Mouse (Mus musculus) ES-Bruce4 (cell line): ENCODE data around the gene Slamf6. TPM values are rescaled to one million over a fixed set of nuclear protein-coding genes. Genes with fewer than 3 reads are reported as not detected.
"Not testable (repeated sequence)": the region's sequence is repeated elsewhere in the genome, so short reads cannot be mapped to it uniquely, and the experiment has no call there.

ENCODE experiments used
- H3K27ac ChIP-seq: 2 replicates; pipeline ENCODE4 v1.5.1; 2012; ENCODE audit warnings: low read length, inconsistent platforms; ENCODE audit not compliant: insufficient read depth
- H3K27me3 ChIP-seq: 2 replicates; pipeline ENCODE4 v1.6.1; 2012; ENCODE audit warnings: mild to moderate bottlenecking, low read length, inconsistent platforms; ENCODE audit not compliant: control insufficient read depth, poor library complexity, insufficient read depth, severe bottlenecking
- H3K36me3 ChIP-seq: 2 replicates; pipeline ENCODE4 v1.6.1; 2012; ENCODE audit warnings: inconsistent platforms, mild to moderate bottlenecking, low read length, moderate library complexity; ENCODE audit not compliant: control insufficient read depth, poor library complexity, insufficient read depth, severe bottlenecking
- H3K4me1 ChIP-seq: one replicate; pipeline ENCODE4 v1.8.1; 2011; ENCODE audit warnings: low read length; ENCODE audit not compliant: control insufficient read depth, insufficient read depth
- H3K4me3 ChIP-seq: 2 replicates; pipeline ENCODE4 v1.5.1; 2011; ENCODE audit warnings: low read depth, mild to moderate bottlenecking, low read length
- H3K9ac ChIP-seq: 2 replicates; pipeline ENCODE4 v1.6.1; 2012; ENCODE audit warnings: low read depth, mild to moderate bottlenecking, inconsistent platforms; ENCODE audit not compliant: poor library complexity, severe bottlenecking
- H3K9me3 ChIP-seq: replicated peaks from 2 replicates; pipeline ENCODE4 v1.6.1; 2012; ENCODE audit warnings: mild to moderate bottlenecking, low read length, inconsistent platforms; ENCODE audit not compliant: control insufficient read depth, poor library complexity, insufficient read depth, severe bottlenecking
- CTCF ChIP-seq: IDR thresholded peaks from one replicate; pipeline ENCODE4 v1.8.1; 2011; ENCODE audit warnings: low read depth, low read length
- EP300 ChIP-seq: IDR thresholded peaks from 2 replicates; pipeline ENCODE4 v1.6.1; 2011; ENCODE audit warnings: low read depth, low read length; ENCODE audit not compliant: insufficient read depth
- POLR2A ChIP-seq: IDR thresholded peaks from one replicate; pipeline ENCODE4 v1.8.1; 2011; ENCODE audit warnings: low read length; ENCODE audit not compliant: insufficient read depth
- polyA plus RNA-seq: library from polyadenylated mRNA; stranded (reverse); fragments of >200 nt; gene quantifications from 2 replicates; pipeline ENCODE4 v1.2.4, GENCODE M21; 2011; ENCODE audit warnings: low read depth; ENCODE audit not compliant: missing spikeins, insufficient read depth, insufficient read length

Slamf6 gene
- not detected in 2 replicates for polyA plus RNA-seq

DNA sequence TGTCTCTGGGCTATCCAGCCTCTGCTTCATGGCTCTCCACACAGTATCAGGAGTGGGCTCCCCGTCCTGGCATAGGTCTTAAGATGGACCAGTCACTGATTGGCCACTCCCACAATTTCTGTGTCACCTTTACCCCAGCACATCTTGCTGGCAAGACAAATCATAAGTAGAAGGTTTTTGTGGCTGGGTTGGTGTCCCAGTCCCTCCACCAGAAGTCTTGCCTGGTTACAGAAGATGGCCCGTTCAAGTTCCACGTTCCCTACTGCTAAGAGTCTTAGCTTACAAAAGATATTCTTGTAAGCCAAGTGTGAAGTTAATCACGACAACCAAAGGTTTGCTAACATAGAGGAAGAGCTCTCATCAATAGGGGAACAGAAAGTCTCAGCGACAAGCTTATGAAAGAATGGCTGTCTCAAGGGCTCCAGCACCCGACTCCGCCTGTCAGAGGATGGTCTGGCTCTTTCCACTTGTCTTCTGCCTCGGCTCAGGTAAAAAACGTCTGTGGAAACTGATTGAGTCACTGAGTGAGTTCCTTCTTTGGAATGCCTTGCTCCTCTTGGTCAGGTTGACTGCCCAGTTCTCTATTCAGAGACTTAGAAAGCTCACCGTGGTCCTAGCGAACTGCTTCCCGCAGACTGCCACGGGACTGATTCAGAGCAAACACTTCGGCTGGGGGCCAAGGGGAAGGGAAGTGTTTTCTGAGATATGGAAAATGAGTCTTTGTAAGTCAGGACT is at the start of gene Slamf6:
Gene Slamf6, plus strand, starts transcription at position 211 of the 735 bp plus-strand sequence.
- H3K27me3 ChIP-seq = no peaks in the 10 kb centered on the region
- H3K9me3 ChIP-seq = no peaks in the 10 kb centered on the region
- TF ChIP-seq EP300 = no peak
- no peak for TF ChIP-seq CTCF
- H3K9ac ChIP-seq = no peak within 1 kb of the TSS
- H3K4me1 ChIP-seq = no peaks in the 10 kb centered on the region
- H3K36me3 ChIP-seq = no peaks in the 10 kb centered on the region
- no peak within 1 kb of the TSS for H3K27ac ChIP-seq
- H3K4me3 ChIP-seq = no peak within 1 kb of the TSS

DNA sequence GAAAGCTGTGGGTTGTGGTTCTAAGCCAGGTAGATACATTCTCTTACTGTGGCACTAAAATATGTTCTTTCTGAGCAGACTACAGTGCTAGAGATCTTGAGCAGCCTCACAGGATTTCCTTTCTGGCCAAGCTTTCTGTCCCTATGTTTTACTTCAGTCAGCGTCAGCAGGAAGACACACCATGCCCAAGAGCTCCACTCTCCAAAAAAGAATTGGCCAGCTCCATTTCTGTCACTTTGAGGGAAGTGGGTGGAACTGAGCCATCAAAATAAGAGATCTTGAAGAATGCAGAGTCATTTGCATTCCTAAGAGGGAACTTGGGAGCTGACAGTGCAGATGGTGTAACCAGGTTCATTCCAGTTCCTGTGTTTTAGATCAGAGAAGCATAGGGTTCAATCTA is 30.3 kb upstream of the Slamf6 start:
- TF ChIP-seq CTCF (no peak), EP300 (no peak), POLR2A (no peak)
- Histone ChIP-seq H3K9me3 (peaks cover 6% of the 10 kb centered on the region), H3K4me3 (no peak overlapping the region), H3K36me3 (no peaks in the 10 kb centered on the region), H3K4me1 (no peaks in the 10 kb centered on the region), H3K9ac (no peak overlapping the region), H3K27ac (no peak overlapping the region), H3K27me3 (no peaks in the 10 kb centered on the region)

DNA sequence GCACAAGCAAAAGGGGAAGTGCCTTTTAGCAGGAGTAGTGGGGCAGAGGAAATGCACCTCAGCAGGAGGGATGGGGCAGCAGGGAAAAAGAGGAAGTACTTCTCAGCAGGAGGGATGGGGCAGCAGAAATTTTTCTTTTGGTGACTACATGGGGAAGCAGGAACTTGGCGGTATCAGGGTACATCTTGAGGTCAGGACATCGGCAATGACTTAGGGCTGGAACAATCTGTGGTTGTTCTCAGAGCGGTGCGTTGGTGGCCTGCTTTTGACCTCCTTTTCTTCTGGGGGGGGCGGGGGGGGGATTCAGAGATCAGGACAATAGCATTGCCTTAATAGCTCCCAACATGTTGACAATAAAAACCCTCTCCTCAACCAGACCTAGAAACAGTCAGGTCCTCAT is 22.0 kb upstream of the Slamf6 start, which contains the start of gene Gm10521:
Gene Gm10521, plus strand, starts transcription at position 301 of the 400 bp plus-strand sequence.
- not testable (repeated sequence) for H3K27ac ChIP-seq, H3K4me3 ChIP-seq, H3K36me3 ChIP-seq, H3K9ac ChIP-seq, H3K4me1 ChIP-seq, H3K27me3 ChIP-seq
- H3K9me3 ChIP-seq = peaks cover 34% of the 10 kb centered on the region

DNA sequence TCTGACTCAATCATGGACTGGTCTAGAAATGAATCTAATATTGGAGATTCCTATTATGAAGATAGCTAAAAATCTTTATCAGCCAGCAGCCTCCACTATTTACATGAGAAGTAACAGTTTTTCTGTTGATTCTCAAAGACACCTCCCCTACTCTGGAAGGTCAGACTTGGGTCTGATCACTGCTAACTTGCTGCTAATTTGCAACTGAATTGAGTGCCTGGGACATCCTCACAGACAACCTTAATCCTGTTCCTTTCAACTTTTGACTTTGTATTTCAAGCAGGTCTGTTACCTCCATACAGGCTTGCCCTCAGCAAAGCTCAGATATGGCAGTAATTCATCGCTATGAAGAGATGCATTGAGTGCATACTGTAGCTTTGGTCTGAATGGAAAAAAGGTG is 13.3 kb upstream of the Slamf6 start:
- peak overlapping the region; percentile 97 for H3K27ac ChIP-seq
- peaks cover 49% of the 10 kb centered on the region for H3K9me3 ChIP-seq
- H3K9ac ChIP-seq = no peak overlapping the region
- no peak for TF ChIP-seq POLR2A
- no peak for TF ChIP-seq EP300
- no peak for TF ChIP-seq CTCF
- no peaks in the 10 kb centered on the region for H3K27me3 ChIP-seq
- no peaks in the 10 kb centered on the region for H3K36me3 ChIP-seq
- no peak overlapping the region for H3K4me3 ChIP-seq
- H3K4me1 ChIP-seq = peaks cover 1% of the 10 kb centered on the region

DNA sequence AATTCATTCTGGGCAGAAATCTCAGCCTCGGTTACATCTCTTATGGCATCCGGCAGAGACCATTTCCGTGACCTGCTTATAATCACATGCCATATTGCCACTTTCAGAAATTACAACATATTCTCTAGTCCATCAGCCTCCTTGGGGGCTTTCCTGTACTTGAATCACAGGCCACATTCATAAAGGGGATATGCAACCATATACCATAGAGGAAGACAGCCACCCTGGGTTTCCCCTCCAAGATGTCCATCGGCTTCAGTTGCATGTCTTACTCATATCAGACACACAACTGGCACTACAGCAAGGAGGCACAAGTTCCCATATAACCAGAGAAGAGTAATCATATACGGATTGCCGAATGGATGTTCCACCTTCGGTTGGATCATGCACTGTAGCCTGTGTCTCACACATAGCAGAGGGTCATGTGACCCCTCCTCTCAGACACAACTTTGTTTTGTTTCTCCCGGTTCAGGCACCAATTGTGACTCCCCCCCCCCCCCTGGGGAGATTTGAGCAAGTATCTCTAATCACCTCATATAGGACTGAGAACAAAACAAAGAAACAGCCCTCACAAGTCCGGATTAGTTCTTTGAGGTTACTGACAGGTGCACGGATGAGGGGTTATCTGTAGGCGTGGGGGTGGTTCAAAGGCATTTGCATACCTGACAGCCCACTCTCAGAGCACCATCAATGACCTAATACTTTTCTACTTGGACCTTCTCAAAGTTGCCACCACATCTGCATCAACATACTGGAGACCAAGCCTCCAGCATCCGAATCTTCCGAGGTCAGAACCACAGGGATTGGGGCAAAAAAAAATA is 1.5 kb upstream of the Slamf6 start:
- Histone ChIP-seq H3K9me3 (no peaks in the 10 kb centered on the region), H3K4me1 (no peaks in the 10 kb centered on the region), H3K4me3 (no peak overlapping the region), H3K36me3 (no peaks in the 10 kb centered on the region), H3K27me3 (no peaks in the 10 kb centered on the region), H3K9ac (no peak overlapping the region), H3K27ac (no peak overlapping the region)
- no peak for TF ChIP-seq EP300
- no peak for TF ChIP-seq POLR2A
- no peak for TF ChIP-seq CTCF
